Mouse (Mus musculus): ENCODE results near the gene Cdh4. TPM values are rescaled to one million over a fixed set of nuclear protein-coding genes. Genes with fewer than 3 reads are reported as not detected.

Cdh4 gene
- total and polyA plus RNA-seq, 3 experiments: 0.05 TPM; not detected in 2

- DNase-seq (ENCODE audit: low spot score) (no peak), ATAC-seq (ENCODE audit: extremely low read depth, insufficient number of reproducible peaks, low FRiP score, poor library complexity, severe bottlenecking) (no peak)
- H3K4me3 ChIP-seq (ENCODE audit: low read depth, low read length): no peak overlapping the region
- TF ChIP-seq TAL1 (conservative IDR thresholded peaks at IDR 0.05; ENCODE audit: low read depth, low read length): no peak
- no peak for TF ChIP-seq CTCF (IDR thresholded peaks at IDR 0.05; ENCODE audit: low read depth, low read length)
- no peak for TF ChIP-seq POLR2AphosphoS5 (IDR thresholded peaks at IDR 0.05; ENCODE audit: insufficient replicate concordance, low read depth, low read length)
- no peak for TF ChIP-seq GATA2 (IDR thresholded peaks at IDR 0.05; ENCODE audit: borderline replicate concordance, low read depth, low read length)
- no peak for TF ChIP-seq GATA1 (IDR thresholded peaks at IDR 0.05; ENCODE audit: borderline replicate concordance, low read length)
- H3K27me3 ChIP-seq (ENCODE audit: insufficient read depth, low read length): no peaks in the 10 kb centered on the region
- H3K36me3 ChIP-seq (replicated peaks): no peaks in the 10 kb centered on the region
- H3K9me3 ChIP-seq (replicated peaks): peaks cover 93% of the 10 kb centered on the region
- no peaks in the 10 kb centered on the region for H3K4me1 ChIP-seq (ENCODE audit: insufficient read depth, low read depth, low read length)
These were observed 220.5 kb downstream of the Cdh4 start for GRCm38 (mm10) chr2:179662739-179663138.

GRCm38 (mm10) chr2:179663652-179664051 lies 221.4 kb downstream of the Cdh4 start:
- TF ChIP-seq GATA2 (IDR thresholded peaks at IDR 0.05; ENCODE audit: borderline replicate concordance, low read depth, low read length) (no peak), POLR2AphosphoS5 (IDR thresholded peaks at IDR 0.05; ENCODE audit: insufficient replicate concordance, low read depth, low read length) (no peak), GATA1 (IDR thresholded peaks at IDR 0.05; ENCODE audit: borderline replicate concordance, low read length) (no peak), CTCF (IDR thresholded peaks at IDR 0.05; ENCODE audit: low read depth, low read length) (no peak), TAL1 (conservative IDR thresholded peaks at IDR 0.05; ENCODE audit: low read depth, low read length) (no peak)
- no peaks in the 10 kb centered on the region for H3K27me3 ChIP-seq (ENCODE audit: insufficient read depth, low read length)
- H3K4me1 ChIP-seq (ENCODE audit: insufficient read depth, low read depth, low read length): no peaks in the 10 kb centered on the region
- peaks cover 94% of the 10 kb centered on the region for H3K9me3 ChIP-seq (replicated peaks)
- no peak for DNase-seq (ENCODE audit: low spot score)
- no peak overlapping the region for H3K4me3 ChIP-seq (ENCODE audit: low read depth, low read length)
- no peaks in the 10 kb centered on the region for H3K36me3 ChIP-seq (replicated peaks)
- no peak for ATAC-seq (ENCODE audit: extremely low read depth, insufficient number of reproducible peaks, low FRiP score, poor library complexity, severe bottlenecking)

GRCm38 (mm10) chr2:179664171-179664608 lies 222.0 kb downstream of the Cdh4 start:
- H3K36me3 ChIP-seq (replicated peaks): no peaks in the 10 kb centered on the region
- peaks cover 94% of the 10 kb centered on the region for H3K9me3 ChIP-seq (replicated peaks)
- H3K4me3 ChIP-seq (ENCODE audit: low read depth, low read length): no peak overlapping the region
- H3K4me1 ChIP-seq (ENCODE audit: insufficient read depth, low read depth, low read length): no peaks in the 10 kb centered on the region
- ATAC-seq (ENCODE audit: extremely low read depth, insufficient number of reproducible peaks, low FRiP score, poor library complexity, severe bottlenecking) (no peak), DNase-seq (ENCODE audit: low spot score) (no peak)
- no peak for TF ChIP-seq POLR2AphosphoS5 (IDR thresholded peaks at IDR 0.05; ENCODE audit: insufficient replicate concordance, low read depth, low read length)
- no peak for TF ChIP-seq GATA1 (IDR thresholded peaks at IDR 0.05; ENCODE audit: borderline replicate concordance, low read length)
- no peak for TF ChIP-seq GATA2 (IDR thresholded peaks at IDR 0.05; ENCODE audit: borderline replicate concordance, low read depth, low read length)
- TF ChIP-seq TAL1 (conservative IDR thresholded peaks at IDR 0.05; ENCODE audit: low read depth, low read length): no peak
- TF ChIP-seq CTCF (IDR thresholded peaks at IDR 0.05; ENCODE audit: low read depth, low read length): no peak
- no peaks in the 10 kb centered on the region for H3K27me3 ChIP-seq (ENCODE audit: insufficient read depth, low read length)

GRCm38 (mm10) chr2:179670689-179671088 lies 228.5 kb downstream of the Cdh4 start:
- no peaks in the 10 kb centered on the region for H3K27me3 ChIP-seq (ENCODE audit: insufficient read depth, low read length)
- no peaks in the 10 kb centered on the region for H3K36me3 ChIP-seq (replicated peaks)
- no peak for ATAC-seq (ENCODE audit: extremely low read depth, insufficient number of reproducible peaks, low FRiP score, poor library complexity, severe bottlenecking)
- peaks cover 80% of the 10 kb centered on the region for H3K9me3 ChIP-seq (replicated peaks)
- DNase-seq (ENCODE audit: low spot score): no peak
- no peak for TF ChIP-seq POLR2AphosphoS5 (IDR thresholded peaks at IDR 0.05; ENCODE audit: insufficient replicate concordance, low read depth, low read length)
- no peak for TF ChIP-seq TAL1 (conservative IDR thresholded peaks at IDR 0.05; ENCODE audit: low read depth, low read length)
- TF ChIP-seq CTCF (IDR thresholded peaks at IDR 0.05; ENCODE audit: low read depth, low read length): no peak
- no peak for TF ChIP-seq GATA1 (IDR thresholded peaks at IDR 0.05; ENCODE audit: borderline replicate concordance, low read length)
- no peak for TF ChIP-seq GATA2 (IDR thresholded peaks at IDR 0.05; ENCODE audit: borderline replicate concordance, low read depth, low read length)
- no peak overlapping the region for H3K4me3 ChIP-seq (ENCODE audit: low read depth, low read length)
- no peaks in the 10 kb centered on the region for H3K4me1 ChIP-seq (ENCODE audit: insufficient read depth, low read depth, low read length)

GRCm38 (mm10) chr2:179679866-179680265 lies 237.6 kb downstream of the Cdh4 start:
- DNase-seq (ENCODE audit: low spot score): no peak
- H3K9me3 ChIP-seq (replicated peaks): peaks cover 88% of the 10 kb centered on the region
- H3K36me3 ChIP-seq (replicated peaks): no peaks in the 10 kb centered on the region
- ATAC-seq (ENCODE audit: extremely low read depth, insufficient number of reproducible peaks, low FRiP score, poor library complexity, severe bottlenecking): no peak
- no peak overlapping the region for H3K4me3 ChIP-seq (ENCODE audit: low read depth, low read length)
- no peak for TF ChIP-seq GATA2 (IDR thresholded peaks at IDR 0.05; ENCODE audit: borderline replicate concordance, low read depth, low read length)
- TF ChIP-seq GATA1 (IDR thresholded peaks at IDR 0.05; ENCODE audit: borderline replicate concordance, low read length): no peak
- TF ChIP-seq POLR2AphosphoS5 (IDR thresholded peaks at IDR 0.05; ENCODE audit: insufficient replicate concordance, low read depth, low read length): no peak
- no peak for TF ChIP-seq TAL1 (conservative IDR thresholded peaks at IDR 0.05; ENCODE audit: low read depth, low read length)
- no peak for TF ChIP-seq CTCF (IDR thresholded peaks at IDR 0.05; ENCODE audit: low read depth, low read length)
- no peaks in the 10 kb centered on the region for H3K4me1 ChIP-seq (ENCODE audit: insufficient read depth, low read depth, low read length)
- no peaks in the 10 kb centered on the region for H3K27me3 ChIP-seq (ENCODE audit: insufficient read depth, low read length)

GRCm38 (mm10) chr2:179681386-179681785 lies 239.2 kb downstream of the Cdh4 start:
- H3K27me3 ChIP-seq (ENCODE audit: insufficient read depth, low read length): no peaks in the 10 kb centered on the region
- ATAC-seq (ENCODE audit: extremely low read depth, insufficient number of reproducible peaks, low FRiP score, poor library complexity, severe bottlenecking): no peak
- H3K36me3 ChIP-seq (replicated peaks): no peaks in the 10 kb centered on the region
- TF ChIP-seq POLR2AphosphoS5 (IDR thresholded peaks at IDR 0.05; ENCODE audit: insufficient replicate concordance, low read depth, low read length): no peak
- no peak for TF ChIP-seq TAL1 (conservative IDR thresholded peaks at IDR 0.05; ENCODE audit: low read depth, low read length)
- no peak for TF ChIP-seq CTCF (IDR thresholded peaks at IDR 0.05; ENCODE audit: low read depth, low read length)
- TF ChIP-seq GATA1 (IDR thresholded peaks at IDR 0.05; ENCODE audit: borderline replicate concordance, low read length): no peak
- no peak for TF ChIP-seq GATA2 (IDR thresholded peaks at IDR 0.05; ENCODE audit: borderline replicate concordance, low read depth, low read length)
- DNase-seq (ENCODE audit: low spot score): no peak
- peaks cover 93% of the 10 kb centered on the region for H3K9me3 ChIP-seq (replicated peaks)
- H3K4me3 ChIP-seq (ENCODE audit: low read depth, low read length): no peak overlapping the region
- no peaks in the 10 kb centered on the region for H3K4me1 ChIP-seq (ENCODE audit: insufficient read depth, low read depth, low read length)
